Mouse (Mus musculus) ovary, postnatal 36 days (tissue): Measurements from ENCODE around the gene Rasa3.

Experiments
- DNase-seq: peaks from one replicate; pipeline ENCODE4 v3.0.0; 2022; ENCODE audit warnings: low spot score, mixed read lengths

The Rasa3 gene

DNA sequence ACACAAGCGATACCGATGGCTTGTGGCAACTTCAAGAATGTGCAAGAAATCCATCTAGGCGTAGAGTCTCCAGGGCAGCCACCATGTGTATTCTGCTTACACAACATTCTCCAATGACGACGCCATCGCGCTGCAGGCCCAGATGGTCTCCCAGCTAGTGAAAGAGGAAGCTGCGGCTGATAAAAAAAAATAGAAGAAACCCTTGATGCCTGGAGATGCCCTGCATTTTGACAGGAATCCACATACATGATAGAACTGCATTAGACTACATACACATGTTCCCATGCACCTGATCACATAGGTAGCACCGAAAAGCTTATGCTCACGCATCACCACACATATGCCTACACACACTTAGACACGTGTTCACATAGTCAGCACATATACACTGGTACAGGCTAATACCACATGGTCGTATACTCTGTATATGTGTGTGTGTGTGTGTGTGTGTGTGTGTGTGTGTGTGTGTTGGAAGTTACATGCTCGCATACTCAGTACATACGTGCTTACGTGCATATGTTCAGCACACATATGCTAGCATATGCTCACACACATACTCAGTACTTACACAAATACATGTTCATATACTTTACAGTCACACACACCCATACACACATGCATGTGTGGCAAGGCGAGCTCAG lies 8.4 kb upstream of the Rasa3 start:
- DNase-seq, result no peak

DNA sequence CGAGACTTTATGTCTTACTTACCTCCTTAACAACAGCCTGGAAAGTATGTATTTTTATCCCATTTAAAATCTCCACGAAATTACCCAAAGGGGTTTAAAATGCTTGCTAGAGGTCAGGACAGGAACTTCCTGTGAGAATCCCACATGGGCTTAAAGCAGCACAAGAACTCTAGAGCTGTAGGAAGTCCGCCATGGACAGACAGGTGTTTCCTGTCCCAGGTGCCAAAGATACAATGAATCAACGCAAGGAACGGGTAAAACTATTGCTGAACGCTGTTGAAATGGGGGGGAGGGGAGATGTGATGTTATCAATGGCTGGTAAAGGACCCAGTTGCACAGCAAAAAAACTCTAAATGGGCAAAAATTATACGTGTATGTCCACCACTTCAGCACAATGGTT lies 6.7 kb upstream of the Rasa3 start:
- DNase-seq, result no peak

DNA sequence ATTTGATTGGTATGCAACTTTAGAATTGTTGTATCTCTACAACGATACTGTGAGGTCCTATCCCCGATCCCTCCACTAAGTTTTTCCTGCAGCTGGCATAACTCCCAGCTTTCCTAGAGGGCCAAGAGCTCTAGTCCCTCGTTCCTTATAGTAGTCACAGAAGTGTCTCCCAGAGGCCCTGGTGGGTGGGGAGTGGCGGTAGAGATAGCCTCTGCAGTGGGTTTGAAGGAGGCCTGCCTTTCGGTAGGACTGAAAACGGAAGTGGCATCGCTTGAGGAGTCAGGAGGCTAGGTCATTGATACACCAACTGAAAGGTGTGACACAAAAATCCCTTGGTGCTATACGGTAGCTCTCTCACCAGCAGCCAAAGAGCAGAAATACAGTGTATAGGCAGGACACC lies 779 bp upstream of the Rasa3 start:
- no peak for DNase-seq

DNA sequence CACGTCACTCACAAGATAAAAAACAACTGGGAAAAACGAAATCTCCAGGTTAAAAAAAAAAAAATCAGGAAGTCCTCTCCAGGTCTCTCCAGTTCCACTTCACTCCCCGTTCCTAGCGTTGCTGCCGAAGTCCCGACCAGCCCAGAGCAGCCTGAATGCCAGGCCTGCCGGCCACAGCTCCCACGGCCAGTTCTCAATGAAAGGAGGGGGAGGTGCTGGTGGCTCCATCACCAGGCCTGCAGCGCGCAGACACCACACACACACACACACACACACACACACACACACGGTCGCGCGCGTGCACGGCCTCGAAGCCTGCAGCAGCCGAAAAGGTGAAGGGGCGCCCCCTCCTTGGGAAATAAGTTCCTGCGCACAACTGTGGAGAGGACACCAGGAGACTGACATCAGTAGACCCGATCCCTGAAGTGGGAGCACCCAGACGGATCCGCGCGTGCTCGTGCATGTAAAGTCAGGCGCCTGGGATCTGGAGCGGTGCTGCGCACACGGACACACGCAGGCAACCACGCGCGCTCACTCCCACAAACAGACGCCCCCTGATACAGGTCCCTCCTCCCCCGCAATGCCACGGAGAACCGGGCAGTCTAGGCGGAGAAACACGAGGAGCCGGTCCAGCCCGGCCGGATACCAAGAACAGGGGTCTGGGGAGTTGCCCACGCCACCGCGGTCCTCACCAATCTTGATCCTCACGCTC lies 546 bp downstream of the Rasa3 start:
- peak; percentile 61 for DNase-seq

DNA sequence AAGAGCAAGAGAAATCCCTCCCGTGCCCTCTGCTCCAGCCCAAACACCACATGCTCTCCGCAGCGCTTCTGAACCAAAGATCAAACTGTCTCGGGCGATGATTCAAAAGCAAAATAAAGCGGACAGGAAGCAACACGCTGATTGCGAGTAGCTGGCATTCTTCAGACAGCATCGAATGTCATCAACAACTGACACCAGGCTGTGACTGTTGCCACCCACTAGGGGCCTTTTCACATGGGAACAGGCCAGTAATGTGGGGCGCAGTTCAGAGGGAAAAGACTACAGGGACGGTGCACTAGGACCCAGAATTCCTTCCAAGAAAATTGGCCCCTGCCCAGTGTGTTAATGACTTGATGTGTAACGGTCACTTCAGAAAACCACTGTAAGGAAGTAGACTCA lies 1.1 kb downstream of the Rasa3 start:
- peak; percentile 41 for DNase-seq

DNA sequence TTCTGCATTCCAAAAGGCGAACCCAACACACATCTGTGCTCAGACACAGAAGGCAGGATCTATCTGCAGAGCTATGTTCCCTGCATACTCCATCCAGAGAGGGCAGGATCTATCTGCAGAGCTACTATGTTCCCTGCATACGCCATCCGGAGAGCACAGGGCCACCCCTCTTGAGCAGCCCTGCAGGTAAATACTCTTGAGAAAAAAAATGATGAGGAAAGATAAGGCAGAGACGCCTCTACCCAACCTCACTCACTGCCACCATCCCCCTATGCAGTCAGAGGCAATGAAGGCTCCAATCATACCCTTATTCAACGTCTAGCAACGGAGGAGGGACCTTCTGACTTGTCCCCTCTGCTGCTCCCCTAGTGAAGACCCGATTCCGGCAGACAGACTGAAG lies 1.9 kb downstream of the Rasa3 start:
- DNase-seq, result no peak

DNA sequence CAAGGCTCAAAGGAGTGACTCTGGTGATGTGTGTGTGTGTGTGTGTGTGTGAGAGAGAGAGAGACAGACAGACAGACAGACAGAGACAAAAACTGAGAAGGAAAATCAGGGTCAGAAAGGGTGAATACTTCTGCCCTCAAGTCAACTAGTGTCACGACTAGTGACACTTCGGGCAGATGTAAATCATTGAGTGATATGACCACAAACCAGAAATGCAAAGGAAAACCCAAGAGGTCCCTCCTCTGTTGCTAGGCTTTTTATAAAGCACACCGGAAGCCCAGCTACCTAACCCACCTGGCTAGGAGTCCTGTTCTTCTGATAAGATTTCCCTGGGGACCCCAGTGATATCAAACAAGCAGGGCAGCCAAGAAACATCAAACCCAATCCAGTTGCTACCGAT lies 2.3 kb downstream of the Rasa3 start:
- DNase-seq, result no peak

DNA sequence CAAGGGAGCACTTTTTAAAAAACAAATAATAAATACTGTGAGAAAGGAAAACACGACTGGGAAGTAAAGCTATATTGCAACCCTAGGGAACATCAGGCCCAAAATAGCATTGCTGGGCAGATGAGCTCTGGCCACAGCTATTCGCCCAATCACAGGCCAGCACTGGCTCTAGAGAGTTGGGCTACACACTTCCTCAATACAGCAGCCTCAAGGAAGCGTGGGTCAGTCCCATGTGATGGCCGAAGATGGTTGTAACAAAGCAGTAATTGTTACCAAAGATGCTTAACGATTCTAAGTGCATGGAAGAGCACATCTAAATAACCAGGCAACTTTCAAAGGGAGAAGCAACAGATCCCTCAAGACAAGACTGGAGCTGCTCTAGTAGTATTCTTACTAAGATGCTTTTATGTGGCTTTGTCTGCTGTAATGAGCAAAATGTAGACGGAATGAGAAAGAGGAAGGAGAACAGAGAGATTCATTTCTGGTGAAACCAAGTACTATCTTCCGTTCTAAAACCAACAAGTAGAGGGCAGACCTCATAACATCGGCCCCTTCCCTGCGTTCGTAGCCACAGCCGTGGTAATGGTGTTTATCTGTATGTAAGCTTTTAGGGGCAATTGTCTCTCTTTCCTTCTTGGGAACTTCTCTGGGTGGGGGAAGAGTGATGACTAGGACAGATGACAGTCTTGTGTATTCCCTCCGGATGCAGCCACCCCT lies 3.0 kb downstream of the Rasa3 start:
- DNase-seq, result no peak

DNA sequence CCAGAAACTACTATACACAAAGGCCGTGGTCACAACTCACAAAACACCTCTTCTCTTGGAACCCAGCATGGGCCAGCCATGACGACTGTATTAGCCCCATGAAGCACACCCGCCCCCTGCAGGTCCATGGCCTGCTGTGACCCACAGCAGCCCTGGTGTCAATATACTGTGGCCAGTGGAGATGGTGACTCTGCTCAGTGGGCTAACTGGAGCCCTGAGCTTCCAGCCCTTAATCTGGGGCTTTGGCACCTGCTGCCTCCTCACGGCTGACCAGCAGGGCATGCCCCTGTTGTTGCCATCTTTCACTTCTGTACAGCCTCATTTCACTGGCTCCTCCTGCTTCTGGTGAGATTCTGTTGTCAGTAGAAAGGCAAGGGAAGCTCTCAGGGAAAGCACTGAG lies 4.2 kb downstream of the Rasa3 start:
- DNase-seq, result peak; percentile 29

DNA sequence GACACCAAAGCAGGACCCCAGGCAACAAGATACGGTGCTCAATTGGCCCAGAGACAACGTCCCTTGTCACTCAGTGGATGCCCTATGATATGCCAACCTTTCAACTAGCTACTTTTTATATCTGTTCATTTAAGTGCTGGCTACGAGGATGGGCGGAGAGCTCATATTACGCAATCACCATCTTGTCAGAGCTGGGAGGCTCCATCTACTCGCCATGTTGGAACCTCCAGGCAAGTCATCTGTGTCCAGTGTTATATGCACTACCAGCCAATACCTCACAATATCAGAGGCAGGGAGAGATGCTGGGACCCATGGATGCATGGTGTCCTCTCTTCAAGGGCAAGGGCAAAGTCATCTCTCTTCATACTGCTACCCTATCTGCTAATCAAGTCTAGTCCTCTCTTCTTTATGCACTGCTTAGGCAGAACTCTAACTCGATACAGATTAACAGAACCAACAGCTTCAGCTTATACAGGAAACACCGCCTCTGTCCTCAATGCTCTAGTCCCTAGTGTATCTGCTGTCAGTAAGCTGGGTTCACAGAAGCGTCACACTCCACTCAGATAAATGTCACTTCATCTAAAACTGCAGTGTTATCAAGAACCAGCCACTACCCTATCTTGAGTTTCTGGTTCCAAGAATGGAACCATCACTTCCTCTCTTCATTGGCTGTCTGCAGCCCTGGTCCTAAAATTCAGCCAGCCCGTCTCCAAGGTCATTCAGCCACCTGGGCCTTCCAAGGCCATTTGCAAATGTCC lies 6.0 kb downstream of the Rasa3 start:
- DNase-seq, result no peak

DNA sequence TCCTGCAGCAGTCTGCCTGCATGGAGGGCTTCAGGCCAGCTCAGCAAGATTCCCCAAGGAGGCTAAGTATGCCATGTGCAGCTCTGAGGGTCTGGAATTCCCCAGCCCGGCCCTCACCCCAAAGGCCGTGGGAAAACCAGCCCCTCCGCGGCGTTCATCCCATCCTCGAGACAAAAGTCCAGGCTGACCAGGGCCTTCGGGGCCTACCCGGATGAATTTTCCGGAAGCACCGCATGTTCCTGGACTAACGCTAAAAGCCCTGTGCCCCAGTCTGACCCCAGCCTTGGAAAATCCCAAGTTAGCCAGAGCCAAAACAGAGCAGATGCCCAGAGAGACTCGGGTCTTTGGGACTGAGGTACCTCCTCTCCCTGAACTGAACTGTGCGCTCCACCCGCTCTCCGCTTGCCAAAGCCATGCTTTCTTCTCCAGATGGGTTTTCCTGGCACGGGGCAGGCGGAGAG lies 7.4 kb downstream of the Rasa3 start:
- peak; percentile 26 for DNase-seq

DNA sequence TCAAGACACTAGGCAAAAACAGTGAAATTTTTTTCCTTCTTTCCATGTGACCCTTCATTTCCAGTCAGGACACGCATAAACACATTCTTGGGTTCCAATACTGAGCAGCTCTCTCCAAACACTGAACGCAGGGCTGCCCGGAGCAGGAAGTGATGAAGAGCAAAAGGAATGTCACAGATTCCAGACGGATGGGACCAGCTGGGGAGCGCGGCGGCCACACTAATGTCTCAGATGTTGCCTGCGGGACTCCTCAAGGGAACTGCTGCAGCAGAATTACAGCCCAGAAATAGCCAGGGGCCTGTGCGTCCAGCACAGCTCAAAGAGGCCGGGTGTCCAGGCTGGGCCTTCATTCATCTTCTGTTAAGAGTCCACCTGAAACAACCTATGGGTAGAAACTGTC lies 9.0 kb downstream of the Rasa3 start:
- no peak for DNase-seq

DNA sequence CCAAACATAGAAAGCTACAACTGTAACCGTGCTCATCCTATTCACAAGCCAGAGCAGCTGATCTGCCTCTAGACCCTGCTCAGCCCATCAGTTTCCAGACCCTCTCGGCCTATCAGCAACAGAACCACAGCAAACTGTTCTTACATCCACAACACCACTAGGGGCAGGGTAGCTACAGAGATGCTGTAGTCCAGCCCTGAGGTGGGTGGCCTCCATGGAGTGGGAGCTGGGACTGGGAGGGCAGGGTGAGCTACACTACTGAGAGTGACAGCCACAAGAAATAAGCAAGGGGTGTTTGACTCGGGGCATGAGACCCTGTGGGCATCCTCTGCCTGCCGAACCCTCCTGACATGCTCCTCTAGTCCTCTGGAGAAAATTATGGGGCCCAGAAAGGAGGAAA lies 9.5 kb downstream of the Rasa3 start:
- no peak for DNase-seq

DNA sequence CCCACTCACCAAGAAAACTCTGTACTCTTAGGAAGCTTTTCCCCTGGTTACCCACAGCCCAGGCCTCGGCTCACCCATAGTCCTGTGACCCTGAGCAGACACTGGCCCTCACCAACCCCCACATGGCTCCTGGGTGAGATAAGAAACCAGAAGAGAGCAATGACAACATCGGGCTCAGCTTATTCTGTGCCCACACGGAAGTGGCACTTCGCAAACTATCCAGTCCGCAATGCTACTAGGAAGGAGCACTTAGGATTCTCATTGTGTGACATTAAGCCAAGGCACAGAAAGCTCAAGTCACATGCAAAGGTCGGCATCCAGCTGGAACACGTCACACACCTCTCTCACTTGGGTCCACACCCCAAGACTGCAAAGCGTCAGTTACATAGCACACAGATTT lies 11.5 kb downstream of the Rasa3 start:
- no peak for DNase-seq

DNA sequence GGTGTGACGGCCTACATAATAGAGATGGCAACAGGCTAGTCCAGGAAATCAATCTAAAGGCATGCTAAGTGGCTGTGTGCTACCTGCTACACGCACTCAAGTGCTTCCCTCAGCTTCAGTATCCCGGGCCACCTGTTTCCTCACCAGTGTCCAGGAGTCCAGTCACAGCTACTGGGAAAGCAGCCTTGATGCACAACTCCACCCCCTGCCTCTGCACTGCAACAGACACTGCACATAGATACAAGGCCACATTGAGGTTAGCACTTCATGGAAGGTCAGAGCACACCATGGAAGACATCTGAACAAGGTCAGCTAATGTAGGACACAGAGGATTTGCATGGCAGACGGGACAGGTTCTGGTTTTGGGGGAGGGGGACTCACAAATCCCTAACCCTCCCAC lies 11.9 kb downstream of the Rasa3 start:
- DNase-seq, result no peak

DNA sequence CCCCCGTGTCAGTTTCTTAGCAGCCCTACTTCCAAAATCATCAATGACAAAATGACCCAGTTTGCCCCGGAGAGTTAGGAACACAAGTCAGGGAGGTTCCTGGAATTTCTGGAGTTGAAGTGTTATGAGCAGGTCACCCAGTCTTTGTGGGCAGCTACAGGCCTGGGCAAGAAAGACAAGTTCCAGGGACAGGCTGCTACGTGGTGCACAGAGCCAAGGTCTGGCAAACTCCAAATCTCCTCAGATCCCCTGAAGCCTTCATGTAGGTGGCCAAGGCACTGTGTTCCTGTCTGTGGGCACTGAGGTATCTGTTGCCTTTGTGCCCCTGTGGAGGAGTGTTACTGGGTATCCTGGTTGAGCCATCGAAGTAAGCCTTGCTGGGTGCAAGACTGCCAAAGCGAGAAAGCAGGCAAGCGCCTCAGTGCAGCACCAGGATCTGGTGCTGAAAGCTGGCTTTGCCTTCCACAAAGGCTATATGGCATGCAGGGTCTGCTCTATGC lies 12.6 kb downstream of the Rasa3 start:
- no peak for DNase-seq

DNA sequence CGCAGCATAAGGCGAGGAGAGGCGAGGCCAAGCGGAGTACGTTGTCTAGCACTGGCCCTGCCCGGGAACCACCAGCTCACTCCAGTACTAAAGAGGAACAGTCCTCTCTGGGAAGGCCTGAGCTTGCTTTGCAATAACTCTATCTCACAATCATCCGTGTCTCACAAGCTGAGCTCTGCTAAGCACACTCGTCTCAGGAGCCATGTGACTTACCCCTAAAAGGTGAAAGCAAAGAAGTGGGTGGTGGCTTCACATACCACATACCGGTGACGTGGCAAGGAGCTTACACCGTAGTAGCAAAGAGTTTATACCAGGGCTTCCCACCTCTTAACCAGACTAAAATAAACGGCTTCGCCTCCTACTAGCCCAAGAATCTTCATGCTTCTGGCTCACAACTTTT lies 17.1 kb downstream of the Rasa3 start:
- no peak for DNase-seq

DNA sequence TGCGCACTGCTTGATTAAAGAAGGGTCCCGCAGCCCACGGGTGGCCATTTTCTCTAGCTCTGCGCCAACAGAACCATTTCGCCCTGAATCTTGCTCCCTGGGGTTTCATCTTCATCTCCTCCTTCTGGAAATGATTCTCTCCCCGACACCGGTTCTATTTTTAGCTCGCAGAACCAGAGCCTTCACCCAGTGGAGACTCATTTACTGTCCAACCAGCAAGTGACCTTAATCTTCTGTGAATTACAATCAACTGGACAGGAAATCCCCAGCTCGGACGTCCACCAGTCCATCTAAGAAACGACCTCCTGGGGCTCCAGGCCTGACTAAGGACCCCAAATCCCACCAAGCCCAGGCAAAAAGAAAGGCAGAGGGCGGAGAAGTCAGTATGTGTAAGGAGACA lies 19.9 kb downstream of the Rasa3 start:
- DNase-seq, result no peak

DNA sequence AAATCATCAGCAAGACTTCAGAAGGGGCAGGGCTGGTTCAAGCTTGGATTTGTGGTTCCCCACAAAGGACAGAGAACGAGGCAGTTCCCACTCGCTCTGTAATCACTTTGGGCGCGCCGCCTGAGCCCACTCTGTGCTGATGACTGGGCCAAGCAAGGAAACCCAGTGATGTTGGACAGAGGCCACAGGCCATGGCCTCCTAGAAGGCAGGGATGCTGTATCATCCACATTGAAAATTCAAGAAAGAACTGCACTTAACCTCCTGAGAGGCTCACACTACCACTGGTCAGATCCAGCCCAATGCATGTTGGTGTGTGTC lies 22.4 kb downstream of the Rasa3 start:
- DNase-seq, result no peak

DNA sequence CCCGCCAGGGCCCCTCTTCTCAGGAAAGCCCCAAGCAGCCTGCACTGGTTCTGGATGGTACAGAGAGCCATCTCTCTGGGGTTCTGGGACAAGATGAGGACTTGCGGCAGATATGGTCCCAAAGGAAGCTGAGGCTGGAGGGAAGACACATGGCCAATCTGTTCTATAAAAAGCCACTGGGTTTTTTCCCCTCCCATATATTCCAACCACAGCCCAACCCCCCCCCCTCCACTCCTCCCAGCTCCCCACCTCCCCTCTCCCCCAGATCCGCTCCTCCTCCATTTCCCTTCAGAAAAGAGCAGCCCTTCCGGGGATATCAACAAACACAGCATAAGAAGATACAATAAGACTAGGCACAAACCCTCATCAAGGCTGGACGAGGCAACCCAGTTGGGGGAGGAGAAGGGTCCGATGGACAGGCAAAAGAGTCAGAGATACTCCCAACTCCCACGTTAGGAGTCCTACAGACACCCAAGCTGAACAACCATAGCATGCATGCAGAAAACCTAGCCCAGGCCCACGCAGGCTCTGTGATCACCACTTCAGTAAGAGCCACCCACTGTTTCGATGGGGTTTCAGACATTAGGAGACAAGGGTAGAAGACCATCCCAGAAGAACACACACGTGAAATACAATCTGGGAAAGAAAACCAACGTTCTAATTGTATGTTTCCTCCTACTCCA lies 22.9 kb downstream of the Rasa3 start:
- no peak for DNase-seq

DNA sequence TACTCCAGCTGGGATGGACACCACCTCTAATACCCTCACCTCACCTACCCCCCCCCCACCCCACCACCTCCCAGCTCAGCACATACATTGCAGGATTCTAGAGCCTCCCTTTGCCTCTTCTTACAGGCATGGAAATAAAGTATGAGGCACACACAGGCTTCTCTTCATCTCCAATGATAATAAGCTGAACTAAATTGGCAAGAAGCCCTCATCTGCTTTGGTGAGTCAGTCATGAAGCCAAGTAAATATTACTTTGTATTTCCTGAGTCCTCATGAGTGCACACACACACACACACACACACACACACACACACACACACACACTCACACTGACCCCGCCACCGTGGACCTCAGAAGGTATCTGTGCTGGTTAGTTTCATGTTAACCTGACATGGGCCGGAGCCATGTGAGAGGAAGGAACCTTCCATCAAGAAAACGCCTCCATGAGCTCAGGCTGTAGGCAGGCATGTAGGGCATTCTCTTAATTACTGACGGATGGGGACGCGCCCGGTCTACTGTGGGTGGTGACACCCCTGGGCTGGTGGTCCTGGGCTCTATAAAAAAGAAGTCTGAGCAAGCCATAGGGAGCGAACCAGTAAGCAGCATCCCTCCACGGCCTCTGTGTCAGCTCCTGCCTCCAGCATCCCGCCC lies 26.7 kb downstream of the Rasa3 start:
- DNase-seq, result no peak

DNA sequence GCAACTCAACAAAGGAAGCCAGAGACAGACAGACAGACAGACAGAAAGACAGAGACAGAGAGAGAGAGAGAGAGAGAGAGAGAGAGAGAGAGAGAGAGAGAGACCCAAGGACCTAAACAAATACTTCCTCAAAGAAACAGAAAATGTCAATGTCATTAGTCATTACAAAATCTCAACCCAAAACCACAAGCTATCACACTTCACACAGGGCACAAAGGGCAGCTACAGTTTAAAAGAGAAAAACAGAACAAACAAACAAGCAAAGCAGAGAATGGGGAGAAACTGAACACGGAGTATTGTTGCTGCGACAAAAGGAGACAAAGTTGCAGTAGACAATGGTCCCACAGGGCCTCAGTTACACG lies 28.3 kb downstream of the Rasa3 start:
- no peak for DNase-seq
